ENCODE assay signal across 23 mouse cellular contexts in genomic region chr19:45960770-45961169, GRCm38 (mm10). TPM values are rescaled to one million over a fixed set of nuclear protein-coding genes. Genes with fewer than 3 reads are reported as not detected.
DNase-seq lines count a peak whose midpoint lies in the region; ATAC-seq lines count a peak whose summit lies in the region.
"Had no signal": no experiment of that assay in that cellular context is flagged by ENCODE, and none has a peak within 500 bp of the region (broad histone marks: within the 10 kb centered on the region; RNA-seq: fewer than 3 reads in every experiment).

No protein-coding gene starts in this region.

- H3K4me1 ChIP-seq in embryonic facial prominence, embryonic 14.5 days (ENCODE audit: control insufficient read depth, insufficient read depth, low read length), result no peaks in the 10 kb centered on the region
- no peaks in the 10 kb centered on the region for H3K4me1 ChIP-seq in embryonic facial prominence, embryonic 10.5 days
- H3K4me1 ChIP-seq in midbrain, embryonic 13.5 days (replicated peaks), result 0 out of 2 replicates have a peak, but pooled peaks cover 5% of the 10 kb centered on the region
- H3K4me1 ChIP-seq in midbrain, embryonic 10.5 days, result no peaks in the 10 kb centered on the region
- H3K4me1 ChIP-seq: forebrain, embryonic 13.5 days; intestine, embryonic 15.5 days; kidney, embryonic 15.5 days; limb, embryonic 15.5 days; megakaryocyte, embryonic 14.5 days had no signal

- H3K36me3 ChIP-seq in embryonic facial prominence, embryonic 14.5 days (ENCODE audit: control insufficient read depth, insufficient read depth, low read length), result peaks cover 63% of the 10 kb centered on the region
- peaks cover 63% of the 10 kb centered on the region for H3K36me3 ChIP-seq in embryonic facial prominence, embryonic 10.5 days (replicated peaks)
- peaks cover 53% of the 10 kb centered on the region for H3K36me3 ChIP-seq in midbrain, embryonic 13.5 days
- H3K36me3 ChIP-seq in midbrain, embryonic 10.5 days, result peaks cover 38% of the 10 kb centered on the region

- no peak for ATAC-seq in embryonic facial prominence, embryonic 14.5 days (ENCODE audit: low read depth)
- no peak for ATAC-seq in midbrain, embryonic 13.5 days
- ATAC-seq: forebrain, embryonic 13.5 days; intestine, embryonic 15.5 days had no signal

- DNase-seq in embryonic facial prominence, embryonic 14.5 days (ENCODE audit: low spot score), result peak; percentile 7
- DNase-seq in embryonic facial prominence, embryonic 10.5 days (ENCODE audit: low spot score), result no peak
- DNase-seq in midbrain, embryonic 10.5 days (ENCODE audit: low spot score), result no peak
- DNase-seq in ZHBTc4 (ENCODE audit: low read depth, low spot score), result peak; percentile 4
- peak; percentile 34 for DNase-seq in mesoderm, embryonic 11.5 days (ENCODE audit: low read depth, low spot score)
- no peak for DNase-seq in heart, adult 8-10 months (ENCODE audit: low spot score)
- DNase-seq in kidney, adult 18-20 months, result no peak
- DNase-seq: cerebellum, adult 11 months; gastrocnemius, postnatal 10 days; heart, adult 2 months; lung, adult 2 months; right cerebral cortex, postnatal 14 days; spleen, adult 18-20 months; thymus, postnatal 25 days had no signal

- no peak overlapping the region for H3K4me3 ChIP-seq in embryonic facial prominence, embryonic 14.5 days (ENCODE audit: low read depth, low read length)
- H3K4me3 ChIP-seq in embryonic facial prominence, embryonic 10.5 days, result no peak overlapping the region
- no peak overlapping the region for H3K4me3 ChIP-seq in midbrain, embryonic 13.5 days (replicated peaks)
- H3K4me3 ChIP-seq in midbrain, embryonic 10.5 days, result no peak overlapping the region
- H3K4me3 ChIP-seq: erythroblast, embryonic 14.5 days; forebrain, embryonic 13.5 days; heart, adult 2 months; hindbrain, embryonic 13.5 days; intestine, embryonic 15.5 days; kidney, embryonic 15.5 days; limb, embryonic 15.5 days; megakaryocyte, embryonic 14.5 days had no signal

- H3K27ac ChIP-seq in embryonic facial prominence, embryonic 14.5 days (replicated peaks; ENCODE audit: low read depth, low read length), result no peak overlapping the region
- no peak overlapping the region for H3K27ac ChIP-seq in embryonic facial prominence, embryonic 10.5 days (replicated peaks)
- H3K27ac ChIP-seq in midbrain, embryonic 13.5 days, result no peak overlapping the region
- H3K27ac ChIP-seq in midbrain, embryonic 10.5 days (replicated peaks), result no peak overlapping the region
- H3K27ac ChIP-seq: forebrain, embryonic 13.5 days; heart, adult 2 months; hindbrain, embryonic 13.5 days; intestine, embryonic 15.5 days; kidney, embryonic 15.5 days; limb, embryonic 15.5 days had no signal

- H3K4me2 ChIP-seq in embryonic facial prominence, embryonic 14.5 days (ENCODE audit: low read depth, low read length), result no peak overlapping the region
- no peak overlapping the region for H3K4me2 ChIP-seq in midbrain, embryonic 13.5 days (replicated peaks)
- H3K4me2 ChIP-seq: forebrain, embryonic 13.5 days; hindbrain, embryonic 13.5 days; intestine, embryonic 15.5 days; kidney, embryonic 15.5 days; limb, embryonic 15.5 days had no signal

- H3K27me3 ChIP-seq in embryonic facial prominence, embryonic 14.5 days (replicated peaks; ENCODE audit: control insufficient read depth, insufficient read depth, low read length), result no peaks in the 10 kb centered on the region
- H3K27me3 ChIP-seq in embryonic facial prominence, embryonic 10.5 days (replicated peaks; ENCODE audit: low read depth, poor library complexity, severe bottlenecking), result no peaks in the 10 kb centered on the region
- no peaks in the 10 kb centered on the region for H3K27me3 ChIP-seq in midbrain, embryonic 13.5 days
- H3K27me3 ChIP-seq in midbrain, embryonic 10.5 days (ENCODE audit: low read depth, poor library complexity, severe bottlenecking), result no peaks in the 10 kb centered on the region
- H3K27me3 ChIP-seq: CH12.LX; forebrain, embryonic 13.5 days; hindbrain, embryonic 13.5 days; intestine, embryonic 15.5 days; kidney, embryonic 15.5 days; limb, embryonic 15.5 days; megakaryocyte, embryonic 14.5 days had no signal

- H3K9ac ChIP-seq in embryonic facial prominence, embryonic 14.5 days (ENCODE audit: low read depth, low read length), result no peak overlapping the region
- peak overlapping the region; percentile 41; the same call in 1 of the 2 replicates for H3K9ac ChIP-seq in midbrain, embryonic 13.5 days (replicated peaks)
- H3K9ac ChIP-seq: forebrain, embryonic 13.5 days; hindbrain, embryonic 13.5 days; intestine, embryonic 15.5 days; kidney, embryonic 15.5 days; limb, embryonic 15.5 days had no signal

- 49% methylated on average over 5 of the region's 5 CpGs for WGBS in embryonic facial prominence, embryonic 14.5 days
- WGBS in embryonic facial prominence, embryonic 10.5 days, result 54% methylated on average over 5 of the region's 5 CpGs
- 34% methylated on average over 5 of the region's 5 CpGs for WGBS in midbrain, embryonic 13.5 days
- 46% methylated on average over 5 of the region's 5 CpGs for WGBS in midbrain, embryonic 10.5 days

- H3K9me3 ChIP-seq in embryonic facial prominence, embryonic 14.5 days (ENCODE audit: control insufficient read depth, low read length), result no peaks in the 10 kb centered on the region
- H3K9me3 ChIP-seq in embryonic facial prominence, embryonic 10.5 days, result no peaks in the 10 kb centered on the region
- no peaks in the 10 kb centered on the region for H3K9me3 ChIP-seq in midbrain, embryonic 13.5 days
- no peaks in the 10 kb centered on the region for H3K9me3 ChIP-seq in midbrain, embryonic 10.5 days (replicated peaks)
- H3K9me3 ChIP-seq: forebrain, embryonic 13.5 days; hindbrain, embryonic 13.5 days; intestine, embryonic 15.5 days; kidney, embryonic 15.5 days; limb, embryonic 15.5 days; megakaryocyte, embryonic 14.5 days had no signal

RNA-seq across cellular contexts. Expression of gene Armh3, which starts 37.5 kb away (rescaled TPM):
- polyA plus RNA-seq in embryonic facial prominence, embryonic 14.5 days (2014; fragmentation: Nextera tagmentation; extraction: Ambion mirVana), result 13.7 and 15.2 TPM in 2 replicates
- 18.4 and 19.1 TPM in 2 replicates for polyA plus RNA-seq in embryonic facial prominence, embryonic 10.5 days (2016; fragmentation: Nextera tagmentation; extraction: Ambion mirVana)
- 22.1 and 23.4 TPM in 2 replicates for polyA plus RNA-seq in midbrain, embryonic 13.5 days (2015; fragmentation: Nextera tagmentation; extraction: Ambion mirVana)
- polyA plus RNA-seq in midbrain, embryonic 10.5 days (2016; fragmentation: Nextera tagmentation; extraction: Ambion mirVana), result 16.7 and 19.8 TPM in 2 replicates
- total RNA-seq in heart, adult 8-10 months (2022), result 10 to 100 TPM; 14.8 to 19.0 (median 16.0) TPM
- polyA plus RNA-seq: erythroblast, embryonic 14.5 days had no signal

RNA-seq across cellular contexts. Expression of gene Hps6, which starts 42.5 kb away (rescaled TPM):
- polyA plus RNA-seq in embryonic facial prominence, embryonic 14.5 days (2014; fragmentation: Nextera tagmentation; extraction: Ambion mirVana), result 4.5 and 6.4 TPM in 2 replicates
- polyA plus RNA-seq in embryonic facial prominence, embryonic 10.5 days (2016; fragmentation: Nextera tagmentation; extraction: Ambion mirVana), result 4.4 and 5.0 TPM in 2 replicates
- 2.0 TPM in 2 replicates for polyA plus RNA-seq in midbrain, embryonic 13.5 days (2015; fragmentation: Nextera tagmentation; extraction: Ambion mirVana)
- polyA plus RNA-seq in midbrain, embryonic 10.5 days (2016; fragmentation: Nextera tagmentation; extraction: Ambion mirVana), result 4.3 and 4.7 TPM in 2 replicates
- 1 to 10 TPM; 5.3 to 6.7 (median 6.1) TPM for total RNA-seq in heart, adult 8-10 months (2022)

Comparison
In these comparisons a context has a peak if more than half of its experiments do, and no peak if none do; other contexts are left out.
1. DNase-seq: peak in embryonic facial prominence, embryonic 14.5 days (single experiment), ZHBTc4 (single experiment) and mesoderm, embryonic 11.5 days (single experiment); none in embryonic facial prominence, embryonic 10.5 days (single experiment), midbrain, embryonic 10.5 days (single experiment), heart, adult 8-10 months (single experiment) and kidney, adult 18-20 months (single experiment).